Mouse (Mus musculus) MEL-GATA-1-ER (cell line): ENCODE data around the gene Tent4a.
A peak's percentile ranks its signal among the peaks of the same experiment; 100 is the strongest.
"Not testable (repeated sequence)": the region's sequence is repeated elsewhere in the genome, so short reads cannot be mapped to it uniquely, and the experiment has no call there.

ENCODE experiments used
- DNase-seq: peaks from one replicate; pipeline ENCODE4 v3.0.0-alpha.2; 2012; ENCODE audit warnings: low read depth; ENCODE audit errors: extremely low read depth

Gene Tent4a

GRCm38 (mm10) chr13:69534334-69534653 lies at the start of gene Tent4a:
Gene Tent4a, minus strand, starts transcription at chr13:69534617.
- no peak for DNase-seq

GRCm38 (mm10) chr13:69583591-69583990 lies 49.2 kb upstream of the Tent4a start:
- no peak for DNase-seq

GRCm38 (mm10) chr13:69582411-69582810 lies 48.0 kb upstream of the Tent4a start:
- no peak for DNase-seq

GRCm38 (mm10) chr13:69577181-69577834 lies 42.9 kb upstream of the Tent4a start:
- no peak for DNase-seq

DNA sequence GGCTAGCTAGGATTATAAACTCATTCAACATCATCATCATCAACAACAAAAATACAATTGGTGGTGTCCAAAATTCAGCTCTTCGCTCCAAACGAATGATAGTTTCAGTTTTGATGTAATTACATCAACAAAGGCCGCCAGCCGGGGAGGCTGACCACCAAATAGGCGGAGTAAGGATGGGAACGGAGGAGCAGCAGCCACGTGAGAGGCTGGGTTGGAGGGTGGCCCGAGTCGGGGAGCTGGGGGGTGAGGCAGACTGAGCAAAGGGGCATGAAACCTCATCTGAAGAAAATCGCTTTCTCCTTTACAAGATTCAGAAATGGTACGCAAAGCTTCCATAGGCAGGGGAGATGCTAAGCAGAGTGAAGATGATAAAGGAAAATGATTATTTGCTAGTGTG lies 42.3 kb upstream of the Tent4a start:
- DNase-seq: no peak

DNA sequence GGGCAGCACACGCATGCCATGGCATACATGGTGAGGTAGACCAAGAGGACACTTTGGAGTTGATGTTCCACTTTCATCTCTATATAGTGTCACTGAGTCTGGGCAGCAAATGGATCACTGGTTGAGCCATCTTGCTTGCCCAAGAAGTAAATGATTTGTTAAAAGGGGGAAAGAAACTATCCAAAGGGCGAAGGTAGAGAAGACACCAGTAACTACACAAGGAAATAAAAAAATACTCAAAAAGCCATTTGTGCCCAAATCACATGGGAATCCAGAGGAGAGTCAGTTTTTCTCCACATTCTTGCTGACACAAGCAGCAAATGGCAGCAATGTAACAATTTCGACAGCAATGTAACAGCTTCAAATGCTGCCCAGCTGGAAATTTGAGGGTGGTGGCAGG lies 38.2 kb upstream of the Tent4a start:
- DNase-seq: no peak

DNA sequence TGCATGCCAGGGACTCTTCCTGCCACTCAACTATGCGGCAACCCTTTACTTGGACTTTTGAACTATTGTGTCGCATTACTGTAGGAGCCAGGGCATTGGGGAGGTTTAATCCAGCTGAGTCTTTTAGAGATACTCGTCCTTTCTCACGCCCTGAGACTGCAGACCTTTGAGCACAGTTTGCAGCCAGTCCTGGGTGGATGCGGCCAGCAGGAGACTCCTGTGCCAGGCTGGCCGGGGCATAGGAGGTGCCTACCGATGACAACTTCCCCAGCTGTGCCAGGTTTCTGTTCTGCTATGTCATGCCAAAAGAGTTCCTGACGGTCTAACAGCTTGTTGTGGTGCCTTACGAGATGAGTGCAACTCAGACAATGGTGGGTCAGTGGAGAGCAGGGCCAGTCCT lies 34.8 kb upstream of the Tent4a start:
- DNase-seq: no peak

- DNase-seq: not testable (repeated sequence)
These were observed 31.0 kb upstream of the Tent4a start for GRCm38 (mm10) chr13:69565401-69565800.

- DNase-seq: no peak
These were observed 30.2 kb upstream of the Tent4a start for GRCm38 (mm10) chr13:69564573-69564972.

DNA sequence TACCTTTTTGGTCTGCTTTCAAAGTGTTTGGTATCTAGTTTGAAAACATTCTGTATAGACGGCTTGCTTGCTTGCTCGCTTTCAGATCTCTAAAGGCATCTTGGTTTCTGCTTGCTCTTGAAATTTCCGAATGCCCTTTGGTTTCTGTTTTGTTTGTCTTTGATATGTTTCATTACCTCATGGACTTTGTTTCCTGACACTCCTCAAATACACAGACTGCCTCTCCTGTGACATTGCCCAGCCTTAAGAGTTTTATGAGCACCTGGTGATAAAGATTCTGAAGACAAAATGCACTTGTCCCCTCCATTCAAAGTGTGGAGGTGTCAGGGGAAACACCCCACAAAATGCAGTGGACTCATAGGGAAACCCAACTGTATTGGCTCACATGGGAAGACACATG lies 29.5 kb upstream of the Tent4a start:
- no peak for DNase-seq

GRCm38 (mm10) chr13:69562654-69563574 lies 28.5 kb upstream of the Tent4a start:
- DNase-seq: no peak

GRCm38 (mm10) chr13:69562004-69562403 lies 27.6 kb upstream of the Tent4a start:
- DNase-seq: no peak

DNA sequence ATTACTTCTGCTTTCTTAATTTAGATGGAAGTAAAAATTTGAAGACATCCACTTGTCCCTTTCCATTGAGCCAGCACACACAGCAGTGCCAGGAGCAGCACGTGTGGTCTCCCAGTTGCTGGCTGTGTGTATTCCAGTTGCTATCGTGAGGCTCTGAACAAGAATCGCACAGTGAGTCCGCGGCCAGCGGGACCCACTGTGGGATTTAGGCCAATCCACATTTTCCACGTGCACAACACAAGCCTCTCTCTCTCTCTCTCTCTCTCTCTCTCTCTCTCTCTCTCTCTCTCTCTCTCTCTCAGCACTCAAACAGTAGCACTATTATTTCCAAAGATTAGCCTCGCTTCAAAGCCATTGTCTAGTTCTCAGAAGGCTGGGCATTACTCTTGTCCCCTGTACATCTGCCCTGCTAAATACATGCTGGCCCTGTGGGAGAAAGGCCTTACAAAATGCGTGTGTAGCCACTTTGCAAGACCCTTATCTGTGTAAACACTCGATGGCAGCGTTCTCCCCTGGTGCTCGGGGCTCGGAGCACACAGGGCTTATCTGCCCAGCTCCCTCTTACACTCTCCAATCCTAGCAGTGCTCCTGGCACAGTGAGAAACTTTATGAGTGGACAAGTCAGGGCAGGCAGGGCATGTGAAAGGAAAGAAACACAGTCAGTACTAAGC lies 25.0 kb upstream of the Tent4a start:
- DNase-seq: peak; percentile 36

GRCm38 (mm10) chr13:69558098-69558660 lies 23.8 kb upstream of the Tent4a start:
- no peak for DNase-seq

- DNase-seq: no peak
These were observed 22.3 kb upstream of the Tent4a start for GRCm38 (mm10) chr13:69556728-69557127.

DNA sequence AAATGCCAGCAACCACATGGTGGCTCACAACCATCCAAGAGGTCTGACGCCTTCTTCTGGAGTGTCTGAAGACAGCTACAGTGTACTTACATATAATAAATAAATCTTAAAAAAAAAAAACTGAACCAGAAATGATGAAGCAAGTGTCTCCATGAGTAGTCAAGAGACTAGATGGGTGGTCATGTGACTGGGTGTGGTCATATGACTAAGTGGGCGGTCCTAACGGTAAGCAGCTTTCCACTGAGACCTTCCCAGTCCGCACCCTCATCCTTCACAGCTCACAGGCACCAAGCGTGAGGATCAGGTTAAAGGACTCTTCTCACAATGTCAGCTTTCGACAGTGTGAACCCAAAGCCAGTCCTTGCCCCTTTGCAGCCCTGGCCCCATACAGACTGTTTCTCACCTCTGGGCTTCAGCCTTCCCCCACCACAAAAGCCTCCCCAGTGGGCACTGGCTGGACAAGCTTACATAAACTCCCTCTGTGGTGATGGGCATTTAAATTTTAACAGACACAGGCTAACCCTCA lies 21.6 kb upstream of the Tent4a start:
- DNase-seq: no peak

DNA sequence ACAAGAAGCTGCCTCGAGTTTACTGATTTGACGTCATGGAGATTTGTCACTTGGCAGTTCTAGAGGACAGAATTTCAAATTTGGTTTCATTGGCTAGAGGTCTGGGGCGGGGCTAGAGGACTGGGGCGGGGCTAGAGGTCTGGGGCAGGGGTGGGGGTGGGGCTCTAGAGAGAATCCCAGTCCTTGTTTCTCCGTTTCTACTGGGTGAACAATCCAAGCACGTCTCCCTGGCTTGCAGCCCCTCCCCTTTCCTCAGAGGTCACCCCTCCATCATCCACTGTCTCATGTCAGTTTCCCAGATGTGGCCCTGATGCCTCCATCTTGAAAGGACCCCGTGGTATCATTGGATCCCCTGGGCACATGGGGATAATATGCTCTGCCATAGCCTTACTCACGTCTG lies 20.6 kb upstream of the Tent4a start:
- DNase-seq: no peak

GRCm38 (mm10) chr13:69554255-69554654 lies 19.8 kb upstream of the Tent4a start:
- DNase-seq: no peak

DNA sequence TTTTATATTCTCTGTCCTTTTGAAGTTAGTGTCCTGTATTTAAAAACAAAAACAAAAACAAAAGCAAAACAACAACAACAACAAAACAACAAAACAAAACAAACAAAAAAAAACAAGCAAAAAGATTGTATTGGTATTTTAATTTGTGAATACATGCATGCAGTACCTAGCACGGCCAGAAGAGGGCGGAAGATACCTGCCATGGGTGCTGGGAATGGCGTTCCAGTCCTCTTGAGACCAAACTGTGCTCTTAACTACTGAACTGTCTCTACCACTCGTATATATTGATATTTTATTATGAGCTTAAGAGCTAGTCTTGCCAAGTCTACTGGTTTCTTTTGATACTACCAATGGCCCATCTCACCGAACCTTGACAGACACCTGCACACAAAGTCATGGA lies 18.6 kb upstream of the Tent4a start:
- DNase-seq: no peak

GRCm38 (mm10) chr13:69550831-69551230 lies 16.4 kb upstream of the Tent4a start:
- DNase-seq: no peak

DNA sequence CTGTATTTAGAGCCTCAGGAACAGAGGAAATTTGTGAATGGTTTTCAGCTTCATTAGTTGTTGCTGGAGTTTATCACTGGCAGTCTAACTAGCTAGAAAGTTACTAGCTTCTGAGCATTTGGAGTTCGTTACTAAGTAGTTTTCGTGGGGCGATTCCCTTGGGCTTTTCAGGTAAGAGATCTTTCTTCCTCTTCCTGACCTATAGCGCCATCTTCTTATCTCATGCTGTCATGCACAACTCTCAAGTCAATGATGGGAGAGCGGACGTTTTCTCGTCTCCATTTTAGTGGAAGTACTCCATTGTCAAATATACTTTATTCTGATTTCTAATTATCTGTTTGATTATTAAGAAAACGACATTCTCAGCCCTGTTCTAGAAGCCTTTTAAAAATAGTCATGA lies 15.6 kb upstream of the Tent4a start:
- no peak for DNase-seq
